Mouse (Mus musculus): ENCODE measurements around the gene Crb2.

GRCm38 (mm10) chr2:37771618-37772285 is 4.3 kb upstream of the Crb2 start:
- TF ChIP-seq EP300 (IDR thresholded peaks at IDR 0.05; ENCODE audit: insufficient read depth, low read depth, low read length) (0 out of 2 replicates have a peak, but pooled peaks have one; percentile 32), CTCF (IDR thresholded peaks at IDR 0.05) (peak; percentile 80), POLR2A (IDR thresholded peaks at IDR 0.05; ENCODE audit: insufficient read depth, low read depth, low read length) (no peak)

All from heart, adult 2 months (tissue).